Mouse (Mus musculus) thymus, adult 2 months (tissue): ENCODE measurements around the gene Gpr84. TPM values are rescaled to one million over a fixed set of nuclear protein-coding genes. Genes with fewer than 3 reads are reported as not detected.

Experiments
- DNase-seq: peaks from one replicate; pipeline ENCODE4 v3.0.0; 2021
- H3K27ac ChIP-seq: fragments of 200-500 bp; 2 replicates; pipeline ENCODE4 v1.5.1; 2012; ENCODE audit warnings: low read length, control low read depth; ENCODE audit not compliant: control insufficient read depth, insufficient read depth
- H3K27me3 ChIP-seq: fragments of 200-500 bp; 2 replicates; pipeline ENCODE4 v1.6.1; 2012; ENCODE audit warnings: mild to moderate bottlenecking, low read length, moderate library complexity, mixed read lengths; ENCODE audit not compliant: control insufficient read depth, insufficient read depth
- H3K36me3 ChIP-seq: fragments of 200-500 bp; 2 replicates; pipeline ENCODE4 v1.6.1; 2012; ENCODE audit warnings: mild to moderate bottlenecking, low read length, moderate library complexity; ENCODE audit not compliant: control insufficient read depth, insufficient read depth
- H3K4me1 ChIP-seq: fragments of 200-500 bp; replicated peaks from 2 replicates; pipeline ENCODE4 v1.6.1; 2012; ENCODE audit warnings: low read length; ENCODE audit not compliant: control insufficient read depth, insufficient read depth
- H3K4me3 ChIP-seq: fragments of 200-500 bp; 2 replicates; pipeline ENCODE4 v1.5.1; 2012; ENCODE audit warnings: mild to moderate bottlenecking, low read length, control low read depth, moderate library complexity; ENCODE audit not compliant: control insufficient read depth, insufficient read depth
- CTCF ChIP-seq: fragments of 200-500 bp; IDR thresholded peaks from 2 replicates; pipeline ENCODE4 v1.5.1; 2012; ENCODE audit warnings: mild to moderate bottlenecking, control low read depth, low read length, moderate library complexity, borderline replicate concordance; ENCODE audit not compliant: control insufficient read depth, poor library complexity, insufficient read depth; ENCODE audit errors: extremely low read depth
- POLR2A ChIP-seq: fragments of 200-500 bp; IDR thresholded peaks from 2 replicates; pipeline ENCODE4 v1.6.1; 2012; ENCODE audit warnings: mild to moderate bottlenecking, low read length, control low read depth, moderate library complexity; ENCODE audit not compliant: control insufficient read depth, poor library complexity, insufficient read depth; ENCODE audit errors: extremely low read depth
- WGBS: fragments of 180-500 bp; shearing (Covaris S2); methylation state at CpG from one replicate; pipeline ENCODE4 v1.1.7; 2018; 5-methylcytosine and 5-hydroxymethylcytosine counted together
- polyA plus RNA-seq: library from polyadenylated mRNA; depleted of rRNA; stranded (reverse); fragments of >200 nt; gene quantifications from 2 replicates; pipeline ENCODE4 v1.2.3, GENCODE M21; 2012

The Gpr84 gene
- polyA plus RNA-seq, 1 experiment, result 0.28 TPM

DNA sequence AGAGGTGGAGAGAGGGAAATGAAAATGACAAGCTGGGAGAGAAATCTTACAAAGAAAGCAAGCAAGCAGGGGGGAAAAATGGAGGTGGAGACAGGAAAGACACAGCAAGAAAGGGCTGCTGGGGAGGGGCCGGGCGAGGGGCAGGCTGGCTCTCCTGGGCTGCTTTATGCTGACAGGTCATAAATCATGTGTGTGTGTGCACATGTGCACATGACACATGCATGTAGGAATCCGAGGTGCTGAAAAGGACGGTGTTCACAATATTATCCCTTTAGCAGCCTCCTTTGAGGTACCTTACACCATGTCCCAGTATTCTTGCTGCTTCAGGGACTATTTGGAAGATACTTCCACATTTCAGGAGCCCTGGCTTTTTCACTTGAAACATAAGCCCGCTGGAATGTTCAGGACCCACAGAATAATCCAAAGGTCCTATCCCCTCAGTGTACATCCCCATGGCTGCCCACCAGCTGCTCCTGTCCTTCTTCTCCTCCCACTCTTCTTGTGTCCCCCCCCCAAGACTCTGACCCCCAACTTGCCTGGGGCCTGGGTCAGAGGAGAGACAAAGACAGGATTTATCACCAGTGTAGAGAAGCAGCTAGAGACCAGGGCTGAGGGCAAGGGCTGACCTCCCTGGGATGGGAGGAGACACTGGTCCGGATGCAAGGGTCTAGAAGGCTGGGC is 7.9 kb downstream of the Gpr84 start:
- WGBS, result 64% methylated on average over 6 of the region's 6 CpGs
- Histone ChIP-seq H3K27ac (no peak overlapping the region), H3K27me3 (no peaks in the 10 kb centered on the region), H3K4me3 (no peak overlapping the region), H3K36me3 (peaks cover 14% of the 10 kb centered on the region), H3K4me1 (peaks cover 11% of the 10 kb centered on the region)
- no peak for TF ChIP-seq POLR2A
- TF ChIP-seq CTCF, result no peak
- DNase-seq, result no peak

DNA sequence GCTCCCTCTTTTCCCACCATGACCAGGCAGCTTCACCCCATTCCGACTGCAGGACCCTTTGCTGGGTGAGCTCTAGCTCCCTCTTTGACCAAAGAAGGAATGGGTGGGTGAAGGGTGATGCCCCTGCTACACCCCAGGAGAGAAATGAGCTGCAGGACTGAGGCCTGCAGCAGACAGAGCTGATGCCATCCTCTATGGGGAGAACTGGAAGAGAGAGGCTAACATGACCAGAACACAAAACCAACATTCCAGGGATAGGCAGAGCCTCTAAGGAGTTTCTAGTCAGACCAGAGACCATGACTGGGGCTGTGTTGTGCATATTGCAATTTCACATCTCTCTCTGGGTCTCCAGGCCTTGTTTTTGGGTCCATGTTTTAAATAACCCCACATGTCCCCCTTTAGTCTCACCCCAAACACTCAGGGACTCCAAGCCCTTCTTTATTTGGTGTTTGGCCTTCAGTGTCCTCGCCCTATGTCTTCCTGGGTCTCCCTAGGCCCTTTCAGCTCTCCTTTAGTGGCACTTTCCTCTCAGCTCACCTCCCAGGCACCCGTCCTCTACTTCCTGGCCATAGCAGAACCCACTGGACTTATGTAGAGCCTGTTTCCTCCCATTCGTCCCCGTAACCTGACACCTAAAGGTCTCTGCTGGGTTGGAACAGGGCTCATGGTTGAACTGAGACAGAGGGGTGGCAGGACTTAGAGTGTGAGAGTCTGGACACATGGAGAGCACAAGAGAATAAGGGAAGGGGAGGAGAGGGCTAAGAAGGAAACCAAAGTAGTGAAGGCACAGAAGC is 8.7 kb downstream of the Gpr84 start:
- DNase-seq, result no peak
- TF ChIP-seq POLR2A (no peak), CTCF (no peak)
- no peaks in the 10 kb centered on the region for H3K27me3 ChIP-seq
- H3K4me1 ChIP-seq, result peaks cover 9% of the 10 kb centered on the region
- H3K36me3 ChIP-seq, result peaks cover 21% of the 10 kb centered on the region
- H3K27ac ChIP-seq, result no peak overlapping the region
- no peak overlapping the region for H3K4me3 ChIP-seq
- 78% methylated on average over 5 of the region's 5 CpGs for WGBS

GRCm38 (mm10) chr15:103301046-103301445 is 9.4 kb downstream of the Gpr84 start:
- no peaks in the 10 kb centered on the region for H3K27me3 ChIP-seq
- DNase-seq, result no peak
- TF ChIP-seq CTCF (no peak), POLR2A (no peak)
- H3K4me1 ChIP-seq, result peaks cover 9% of the 10 kb centered on the region
- WGBS, result 79% methylated on average over 2 of the region's 2 CpGs
- H3K4me3 ChIP-seq, result no peak overlapping the region
- H3K36me3 ChIP-seq, result peaks cover 25% of the 10 kb centered on the region
- no peak overlapping the region for H3K27ac ChIP-seq

DNA sequence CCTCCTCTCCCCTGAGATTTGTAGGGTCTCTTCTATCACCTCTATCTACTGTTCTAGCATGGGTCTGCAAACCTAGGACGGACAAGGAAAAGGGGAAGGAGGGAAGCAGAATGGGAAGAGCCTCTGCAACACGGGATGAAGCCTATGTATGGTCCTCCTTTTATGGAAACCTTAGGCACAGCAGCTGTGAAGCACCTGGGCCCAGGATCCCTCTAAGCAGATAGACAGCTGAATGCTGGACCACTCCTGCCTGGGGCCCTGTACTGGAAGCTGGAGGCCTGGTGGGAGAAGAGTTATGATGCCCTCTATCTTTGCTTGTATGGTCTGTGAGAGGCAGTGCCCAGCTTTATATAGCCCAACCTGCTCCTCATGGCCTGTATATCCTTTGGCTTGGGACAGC is 9.9 kb downstream of the Gpr84 start:
- peaks cover 25% of the 10 kb centered on the region for H3K36me3 ChIP-seq
- no peak overlapping the region for H3K27ac ChIP-seq
- no peak for DNase-seq
- H3K4me1 ChIP-seq, result peaks cover 12% of the 10 kb centered on the region
- no peak overlapping the region for H3K4me3 ChIP-seq
- H3K27me3 ChIP-seq, result no peaks in the 10 kb centered on the region
- TF ChIP-seq CTCF (no peak), POLR2A (no peak)
- WGBS, result 67% methylated on average over 2 of the region's 2 CpGs

GRCm38 (mm10) chr15:103300067-103300471 is 10.3 kb downstream of the Gpr84 start:
- Histone ChIP-seq H3K36me3 (peaks cover 25% of the 10 kb centered on the region), H3K27me3 (no peaks in the 10 kb centered on the region), H3K27ac (no peak overlapping the region), H3K4me3 (no peak overlapping the region), H3K4me1 (peaks cover 13% of the 10 kb centered on the region; the same call in 1 of the 2 replicates)
- TF ChIP-seq CTCF (no peak), POLR2A (no peak)
- DNase-seq, result no peak
- WGBS, result 88% methylated on average over 18 of the region's 18 CpGs

GRCm38 (mm10) chr15:103299644-103300043 is 10.8 kb downstream of the Gpr84 start:
- Histone ChIP-seq H3K27ac (no peak overlapping the region), H3K4me1 (peaks cover 12% of the 10 kb centered on the region; the same call in 1 of the 2 replicates), H3K27me3 (no peaks in the 10 kb centered on the region), H3K36me3 (peaks cover 25% of the 10 kb centered on the region), H3K4me3 (no peak overlapping the region)
- TF ChIP-seq POLR2A, result no peak
- no peak for TF ChIP-seq CTCF
- DNase-seq, result no peak
- 94% methylated on average over 8 of the region's 8 CpGs for WGBS
